Comparison of ENCODE assay signal across 20 mouse cellular contexts in the genomic region with DNA sequence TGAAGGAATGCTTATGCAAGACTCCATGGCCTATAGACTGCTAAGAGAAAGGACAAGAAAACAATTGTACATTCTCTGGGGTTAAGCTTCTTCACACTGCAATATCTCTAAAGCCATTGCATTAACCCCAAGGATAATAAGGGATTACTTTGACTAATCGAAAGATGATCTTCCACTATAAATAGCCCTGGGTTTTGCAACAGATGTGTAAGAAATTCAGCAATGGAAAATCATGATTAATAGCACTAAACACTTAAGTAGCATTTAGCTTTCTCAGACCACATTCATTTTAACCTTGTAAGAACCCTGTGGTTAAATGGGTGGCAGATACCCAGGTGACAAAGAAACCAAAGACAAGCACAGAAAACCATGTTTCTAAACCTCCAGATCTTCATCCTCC.
"Had no signal": no experiment of that assay in that cellular context is flagged by ENCODE, and none has a peak within 500 bp of the region (broad histone marks: within the 10 kb centered on the region; RNA-seq: fewer than 3 reads in every experiment).

No protein-coding gene starts in this region.

- ATAC-seq: liver, embryonic 12.5 days; midbrain, embryonic 13.5 days; midbrain, embryonic 15.5 days had no signal

- H3K27ac ChIP-seq: liver, embryonic 12.5 days; liver, embryonic 14.5 days; midbrain, embryonic 13.5 days; midbrain, embryonic 15.5 days; neural tube, embryonic 13.5 days; neural tube, embryonic 15.5 days; stomach, embryonic 15.5 days; stomach, postnatal 0 days had no signal

- H3K9me3 ChIP-seq: liver, embryonic 12.5 days; megakaryocyte, embryonic 14.5 days; midbrain, embryonic 13.5 days; midbrain, embryonic 15.5 days; neural tube, embryonic 13.5 days; neural tube, embryonic 15.5 days; stomach, embryonic 15.5 days had no signal

- H3K27me3 ChIP-seq: liver, embryonic 12.5 days; megakaryocyte, embryonic 14.5 days; midbrain, embryonic 13.5 days; midbrain, embryonic 15.5 days; neural tube, embryonic 13.5 days; neural tube, embryonic 15.5 days; stomach, embryonic 15.5 days had no signal

- DNase-seq: lung, adult 18-20 months; lung, embryonic 14.5 days; lung, postnatal 10 days; lung, postnatal 4 days; right cerebral cortex, postnatal 25 days; right cerebral cortex, postnatal 4 days; spleen, adult 18-20 months; thymus, adult 2 months; thymus, postnatal 25 days; thymus, postnatal 4 days had no signal

- H3K4me3 ChIP-seq: liver, embryonic 12.5 days; megakaryocyte, embryonic 14.5 days; midbrain, embryonic 13.5 days; midbrain, embryonic 15.5 days; neural tube, embryonic 13.5 days; neural tube, embryonic 15.5 days; stomach, embryonic 15.5 days had no signal

- H3K4me1 ChIP-seq: liver, embryonic 12.5 days; megakaryocyte, embryonic 14.5 days; midbrain, embryonic 13.5 days; midbrain, embryonic 15.5 days; neural tube, embryonic 13.5 days; neural tube, embryonic 15.5 days; stomach, embryonic 15.5 days had no signal

- H3K4me2 ChIP-seq: liver, embryonic 12.5 days; lung, embryonic 14.5 days; midbrain, embryonic 11.5 days; midbrain, embryonic 13.5 days; midbrain, embryonic 15.5 days; neural tube, embryonic 13.5 days; neural tube, embryonic 15.5 days; stomach, embryonic 15.5 days had no signal

- H3K36me3 ChIP-seq: liver, embryonic 12.5 days; midbrain, embryonic 13.5 days; midbrain, embryonic 15.5 days; neural tube, embryonic 13.5 days; neural tube, embryonic 15.5 days; stomach, embryonic 15.5 days had no signal

- H3K9ac ChIP-seq: liver, embryonic 12.5 days; liver, embryonic 14.5 days; lung, embryonic 14.5 days; midbrain, embryonic 13.5 days; midbrain, embryonic 15.5 days; neural tube, embryonic 13.5 days; neural tube, embryonic 15.5 days; stomach, embryonic 15.5 days had no signal
